Mouse (Mus musculus): ENCODE data around the gene Elovl4. TPM values are rescaled to one million over a fixed set of nuclear protein-coding genes. Genes with fewer than 3 reads are reported as not detected.

Elovl4 gene
- total RNA-seq, 2 experiments from 2014 or later: 0.50 to 1.0 TPM

Other genes starting within 250 kb of the Elovl4 start
- gene Ttk, start 28.4 kb upstream of the Elovl4 start, total RNA-seq (2021): 1 to 10 TPM; 1.9 to 3.3 TPM
- 10 to 100 TPM; 61.3 to 84.7 TPM for gene Bckdhb, start 118.9 kb upstream of the Elovl4 start, total RNA-seq (2021)